24 mouse cellular contexts compared by ENCODE assay signal in genomic region chr14:78495241-78495640, GRCm38 (mm10). TPM values are rescaled to one million over a fixed set of nuclear protein-coding genes. Genes with fewer than 3 reads are reported as not detected.
DNase-seq lines count a peak whose midpoint lies in the region; ATAC-seq and TF ChIP-seq lines count a peak whose summit lies in the region.
"Had no signal": no experiment of that assay in that cellular context is flagged by ENCODE, and none has a peak within 500 bp of the region (broad histone marks: within the 10 kb centered on the region; RNA-seq: fewer than 3 reads in every experiment).

No protein-coding gene starts in this region.

- WGBS in heart, embryonic 11.5 days (ENCODE audit: insufficient replicate concordance), result 56% methylated on average over 4 of the region's 4 CpGs
- WGBS in heart, adult 2 months, result 61% methylated on average over 4 of the region's 4 CpGs
- WGBS in liver, embryonic 13.5 days (ENCODE audit: insufficient replicate concordance), result 28% methylated on average over 4 of the region's 4 CpGs

- DNase-seq in heart, adult 2 months, result no peak
- peak; percentile 76 for DNase-seq in c-Kit-positive CD71-positive TER-119-positive erythroid progenitor cells, embryonic 14.5 days (ENCODE audit: low spot score)
- peak; percentile 67 for DNase-seq in liver, embryonic 13.5 days
- DNase-seq in cerebellum, adult 11-12 months, result no peak
- DNase-seq in urinary bladder, adult 18-20 months (ENCODE audit: low spot score in 2 of 2), result no peak
- DNase-seq: adrenal gland, postnatal 10 days; cerebellum, adult 9-11 months; heart, postnatal 14 days; kidney, adult 11 months; kidney, postnatal 4 days; layer of hippocampus, adult 9-11 months; lung, postnatal 4 days; thymus, postnatal 25 days had no signal

- intact Hi-C loops in heart, adult 2 months (cut with DNase I), result no loop called here

- H3K36me3 ChIP-seq in heart, embryonic 11.5 days (ENCODE audit: control insufficient read depth, insufficient read depth, low read length), result no peaks in the 10 kb centered on the region; the same call in 1 of the 2 replicates
- 0 out of 2 replicates have a peak, but pooled peaks cover 2% of the 10 kb centered on the region for H3K36me3 ChIP-seq in heart, adult 2 months (ENCODE audit: control insufficient read depth, insufficient read depth, low read length)
- peaks cover 15% of the 10 kb centered on the region for H3K36me3 ChIP-seq in liver, embryonic 13.5 days

- ATAC-seq in heart, embryonic 11.5 days (replicated peaks; ENCODE audit: insufficient number of reproducible peaks, low FRiP score, low TSS enrichment), result peak; percentile 79; the same call in 1 of the 2 replicates
- peak; percentile 87 for ATAC-seq in liver, embryonic 13.5 days (ENCODE audit: low read depth)
- ATAC-seq in megakaryocyte progenitor cell, adult 5-6 weeks (replicated peaks; ENCODE audit: poor library complexity), result peak; percentile 78
- ATAC-seq: activated CD4-positive, CD25-positive, alpha-beta regulatory T cell, adult 4 months had no signal

- H3K27me3 ChIP-seq in heart, embryonic 11.5 days (ENCODE audit: control insufficient read depth, insufficient read depth, low read length), result no peaks in the 10 kb centered on the region
- H3K27me3 ChIP-seq in heart, adult 2 months (ENCODE audit: control insufficient read depth, insufficient read depth, low read length), result no peaks in the 10 kb centered on the region
- no peaks in the 10 kb centered on the region for H3K27me3 ChIP-seq in liver, embryonic 13.5 days
- H3K27me3 ChIP-seq: forebrain, embryonic 12.5 days; heart, embryonic 13.5 days; hindbrain, embryonic 12.5 days; kidney, embryonic 15.5 days; lung, embryonic 15.5 days; midbrain, embryonic 12.5 days; neural tube, embryonic 15.5 days had no signal

- no peak overlapping the region for H3K9ac ChIP-seq in heart, embryonic 11.5 days (ENCODE audit: low read depth, low read length)
- H3K9ac ChIP-seq in heart, adult 2 months (ENCODE audit: low read depth, low read length), result no peak overlapping the region
- H3K9ac ChIP-seq in liver, embryonic 13.5 days, result 0 out of 2 replicates have a peak overlapping the region, but pooled peaks have one; percentile 15
- H3K9ac ChIP-seq: forebrain, embryonic 12.5 days; heart, embryonic 13.5 days; hindbrain, embryonic 12.5 days; kidney, embryonic 15.5 days; lung, embryonic 15.5 days; midbrain, embryonic 12.5 days; neural tube, embryonic 15.5 days had no signal

- H3K79me2 ChIP-seq in heart, adult 2 months (replicated peaks; ENCODE audit: control insufficient read depth, insufficient read depth, low read length), result no peaks in the 10 kb centered on the region

- H3K27ac ChIP-seq in heart, embryonic 11.5 days (ENCODE audit: low read depth, low read length), result no peak overlapping the region
- H3K27ac ChIP-seq in heart, adult 2 months, result no peak overlapping the region
- peak overlapping the region; percentile 93 for H3K27ac ChIP-seq in liver, embryonic 13.5 days
- H3K27ac ChIP-seq: forebrain, embryonic 12.5 days; heart, embryonic 13.5 days; hindbrain, embryonic 12.5 days; kidney, embryonic 15.5 days; left cerebral cortex, adult 2 months; lung, embryonic 15.5 days; midbrain, embryonic 12.5 days; neural tube, embryonic 15.5 days had no signal

- no peaks in the 10 kb centered on the region for H3K4me1 ChIP-seq in heart, embryonic 11.5 days (ENCODE audit: control insufficient read depth, insufficient read depth, low read length)
- H3K4me1 ChIP-seq in heart, adult 2 months (ENCODE audit: control insufficient read depth, insufficient read depth, low read length), result no peaks in the 10 kb centered on the region
- peaks cover 43% of the 10 kb centered on the region for H3K4me1 ChIP-seq in liver, embryonic 13.5 days (replicated peaks)
- H3K4me1 ChIP-seq: forebrain, embryonic 12.5 days; heart, embryonic 13.5 days; hindbrain, embryonic 12.5 days; kidney, embryonic 15.5 days; midbrain, embryonic 12.5 days; neural tube, embryonic 15.5 days had no signal

- TF ChIP-seq POLR2A in heart, adult 2 months (IDR thresholded peaks at IDR 0.05; ENCODE audit: insufficient read depth, low read depth, low read length), result no peak

- TF ChIP-seq EP300 in heart, adult 2 months (IDR thresholded peaks at IDR 0.05; ENCODE audit: insufficient read depth, low read depth, low read length), result no peak

- no peak overlapping the region for H3K4me2 ChIP-seq in heart, embryonic 11.5 days
- peak overlapping the region; percentile 32; the same call in 1 of the 2 replicates for H3K4me2 ChIP-seq in liver, embryonic 13.5 days
- H3K4me2 ChIP-seq: forebrain, embryonic 12.5 days; heart, embryonic 13.5 days; hindbrain, embryonic 12.5 days; kidney, embryonic 15.5 days; lung, embryonic 15.5 days; midbrain, embryonic 12.5 days; neural tube, embryonic 15.5 days had no signal

- TF ChIP-seq CTCF in heart, adult 2 months (IDR thresholded peaks at IDR 0.05), result no peak

- H3K9me3 ChIP-seq in heart, embryonic 11.5 days (replicated peaks; ENCODE audit: control insufficient read depth, low read length), result no peaks in the 10 kb centered on the region
- no peaks in the 10 kb centered on the region for H3K9me3 ChIP-seq in liver, embryonic 13.5 days (replicated peaks)
- H3K9me3 ChIP-seq: forebrain, embryonic 12.5 days; heart, embryonic 13.5 days; hindbrain, embryonic 12.5 days; kidney, embryonic 15.5 days; lung, embryonic 15.5 days; midbrain, embryonic 12.5 days; neural tube, embryonic 15.5 days had no signal

- H3K4me3 ChIP-seq in heart, embryonic 11.5 days (ENCODE audit: low read depth, low read length), result no peak overlapping the region
- H3K4me3 ChIP-seq in heart, adult 2 months, result no peak overlapping the region
- H3K4me3 ChIP-seq in liver, embryonic 13.5 days (replicated peaks), result no peak overlapping the region
- H3K4me3 ChIP-seq: forebrain, embryonic 12.5 days; heart, embryonic 13.5 days; hindbrain, embryonic 12.5 days; kidney, embryonic 15.5 days; left cerebral cortex, adult 2 months; lung, embryonic 15.5 days; midbrain, embryonic 12.5 days; neural tube, embryonic 15.5 days had no signal

RNA-seq across cellular contexts. Expression of gene Akap11, which starts 41.4 kb away (rescaled TPM):
- polyA plus RNA-seq in heart, embryonic 11.5 days (2014; fragmentation: Nextera tagmentation; extraction: Ambion mirVana), result 11.9 and 12.7 TPM in 2 replicates
- 10 to 100 TPM; 31.2 to 35.5 TPM for total RNA-seq in heart, adult 2 months (2021)
- 6.1 and 13.1 TPM in 2 replicates for polyA plus RNA-seq in heart, adult 2 months (2012; rRNA removed)
- polyA plus RNA-seq in liver, embryonic 13.5 days (2015; fragmentation: Nextera tagmentation; extraction: Ambion mirVana), result 6.9 and 9.4 TPM in 2 replicates
- total RNA-seq in megakaryocyte progenitor cell, adult 5-6 weeks (2015), result 40.7 and 40.8 TPM in 2 replicates
- 37.4 and 48.8 TPM in 2 replicates for total RNA-seq in megakaryocyte progenitor cell, adult 5-6 weeks (2017)

Comparison
In these comparisons a context has a peak if more than half of its experiments do, and no peak if none do; other contexts are left out.
1. DNase-seq: peak in c-Kit-positive CD71-positive TER-119-positive erythroid progenitor cells, embryonic 14.5 days (single experiment) and liver, embryonic 13.5 days (single experiment); none in heart, adult 2 months (0 of 2), cerebellum, adult 11-12 months (single experiment) and urinary bladder, adult 18-20 months (0 of 2).
2. Peak in every context shown above with its lines, with median percentiles within 50 percentile points of each other: ATAC-seq.